Mouse (Mus musculus) thymus, adult 2 months (tissue): ENCODE results near the gene Prkcb. TPM values are rescaled to one million over a fixed set of nuclear protein-coding genes. Genes with fewer than 3 reads are reported as not detected.

Experiments used
- DNase-seq: peaks from one replicate; pipeline ENCODE4 v3.0.0; 2021
- H3K27ac ChIP-seq: fragments of 200-500 bp; 2 replicates; pipeline ENCODE4 v1.5.1; 2012; ENCODE audit warnings: low read length, control low read depth; ENCODE audit not compliant: control insufficient read depth, insufficient read depth
- H3K27me3 ChIP-seq: fragments of 200-500 bp; 2 replicates; pipeline ENCODE4 v1.6.1; 2012; ENCODE audit warnings: mild to moderate bottlenecking, low read length, moderate library complexity, mixed read lengths; ENCODE audit not compliant: control insufficient read depth, insufficient read depth
- H3K36me3 ChIP-seq: fragments of 200-500 bp; 2 replicates; pipeline ENCODE4 v1.6.1; 2012; ENCODE audit warnings: mild to moderate bottlenecking, low read length, moderate library complexity; ENCODE audit not compliant: control insufficient read depth, insufficient read depth
- H3K4me1 ChIP-seq: fragments of 200-500 bp; replicated peaks from 2 replicates; pipeline ENCODE4 v1.6.1; 2012; ENCODE audit warnings: low read length; ENCODE audit not compliant: control insufficient read depth, insufficient read depth
- H3K4me3 ChIP-seq: fragments of 200-500 bp; 2 replicates; pipeline ENCODE4 v1.5.1; 2012; ENCODE audit warnings: mild to moderate bottlenecking, low read length, control low read depth, moderate library complexity; ENCODE audit not compliant: control insufficient read depth, insufficient read depth
- CTCF ChIP-seq: fragments of 200-500 bp; IDR thresholded peaks from 2 replicates; pipeline ENCODE4 v1.5.1; 2012; ENCODE audit warnings: mild to moderate bottlenecking, control low read depth, low read length, moderate library complexity, borderline replicate concordance; ENCODE audit not compliant: control insufficient read depth, poor library complexity, insufficient read depth; ENCODE audit errors: extremely low read depth
- POLR2A ChIP-seq: fragments of 200-500 bp; IDR thresholded peaks from 2 replicates; pipeline ENCODE4 v1.6.1; 2012; ENCODE audit warnings: mild to moderate bottlenecking, low read length, control low read depth, moderate library complexity; ENCODE audit not compliant: control insufficient read depth, poor library complexity, insufficient read depth; ENCODE audit errors: extremely low read depth
- WGBS: fragments of 180-500 bp; shearing (Covaris S2); methylation state at CpG from one replicate; pipeline ENCODE4 v1.1.7; 2018; 5-methylcytosine and 5-hydroxymethylcytosine counted together
- polyA plus RNA-seq: library from polyadenylated mRNA; depleted of rRNA; stranded (reverse); fragments of >200 nt; gene quantifications from 2 replicates; pipeline ENCODE4 v1.2.3, GENCODE M21; 2012

Gene Prkcb
- polyA plus RNA-seq, 1 experiment: 247 TPM

DNA sequence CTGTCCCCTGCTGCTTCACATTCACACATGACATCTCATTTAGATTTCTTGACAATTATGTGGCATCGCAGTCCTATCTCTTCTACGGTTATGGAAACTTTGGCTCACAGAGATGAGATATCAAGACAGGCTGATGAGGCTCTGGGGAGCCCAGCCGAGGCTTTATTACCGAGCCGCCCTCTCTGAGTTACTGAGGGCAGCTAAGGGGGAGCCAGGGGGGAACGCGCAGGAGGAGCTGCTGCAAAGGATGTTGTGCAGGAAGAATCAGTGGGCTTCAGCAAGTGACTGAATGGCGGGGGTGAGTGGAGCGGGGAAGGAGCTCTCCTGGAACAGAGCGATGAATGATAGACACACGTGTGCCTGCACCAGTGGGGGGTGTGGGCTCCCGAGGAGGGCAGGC is 127.4 kb downstream of the Prkcb start:
- no peak for TF ChIP-seq CTCF
- no peak for TF ChIP-seq POLR2A

DNA sequence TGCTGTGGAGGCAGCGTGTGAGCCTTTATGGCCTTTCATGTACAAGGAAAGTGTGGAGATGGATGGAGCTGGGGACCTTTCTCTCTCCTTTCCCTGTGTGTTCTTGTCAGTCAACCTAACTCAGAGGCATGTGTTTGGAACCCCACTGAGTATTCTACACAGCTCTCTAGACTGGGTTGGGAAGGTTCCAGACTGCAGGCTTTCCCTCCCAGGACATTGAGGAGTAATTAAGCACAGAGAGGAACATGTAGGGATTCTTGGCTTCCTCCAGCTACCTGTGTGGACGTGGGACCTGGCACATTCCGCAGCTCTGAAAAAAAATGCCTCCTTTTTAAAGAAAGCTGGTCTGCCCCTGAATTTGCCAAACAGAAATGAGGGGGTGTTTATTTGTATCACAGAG is 130.0 kb downstream of the Prkcb start:
- no peaks in the 10 kb centered on the region for H3K27me3 ChIP-seq
- whole genome bisulfite sequencing: 98% methylated on average over 3 of the region's 3 CpGs
- TF ChIP-seq CTCF (no peak), POLR2A (no peak)

More for the DNA sequence above, 127.4 kb downstream of the Prkcb start:
- H3K27ac ChIP-seq: no peak overlapping the region
- H3K4me1 ChIP-seq: peaks cover 35% of the 10 kb centered on the region
- no peaks in the 10 kb centered on the region for H3K27me3 ChIP-seq
- H3K4me3 ChIP-seq: no peak overlapping the region
- no peak for DNase-seq
- H3K36me3 ChIP-seq: no peaks in the 10 kb centered on the region
- WGBS: 85% methylated on average over 12 of the region's 12 CpGs

DNA sequence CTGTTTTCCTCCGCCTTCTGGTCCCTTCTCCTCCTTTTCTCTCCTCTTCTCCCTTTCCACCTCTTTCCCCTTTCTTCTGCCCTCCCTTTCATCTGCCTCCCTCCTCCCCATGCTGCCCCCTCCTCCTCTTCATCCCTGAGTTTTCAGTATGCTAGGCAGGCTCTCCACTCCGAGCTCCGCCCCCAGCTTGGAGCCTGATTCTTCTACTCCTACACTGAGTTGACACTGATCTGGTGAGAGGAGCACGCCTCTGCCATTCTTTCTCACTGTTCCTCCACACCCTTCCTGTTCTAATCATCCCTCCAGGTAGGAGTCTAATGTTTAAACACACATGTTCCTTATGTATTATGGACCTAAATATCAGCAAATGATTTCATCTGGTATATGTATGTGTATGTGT is 135.3 kb downstream of the Prkcb start:
- TF ChIP-seq CTCF: no peak
- 98% methylated on average over 4 of the region's 4 CpGs for WGBS

More for the DNA sequence above, 130.0 kb downstream of the Prkcb start:
- DNase-seq: no peak
- Histone ChIP-seq H3K27ac (no peak overlapping the region), H3K4me1 (peaks cover 20% of the 10 kb centered on the region), H3K36me3 (no peaks in the 10 kb centered on the region), H3K4me3 (no peak overlapping the region)

DNA sequence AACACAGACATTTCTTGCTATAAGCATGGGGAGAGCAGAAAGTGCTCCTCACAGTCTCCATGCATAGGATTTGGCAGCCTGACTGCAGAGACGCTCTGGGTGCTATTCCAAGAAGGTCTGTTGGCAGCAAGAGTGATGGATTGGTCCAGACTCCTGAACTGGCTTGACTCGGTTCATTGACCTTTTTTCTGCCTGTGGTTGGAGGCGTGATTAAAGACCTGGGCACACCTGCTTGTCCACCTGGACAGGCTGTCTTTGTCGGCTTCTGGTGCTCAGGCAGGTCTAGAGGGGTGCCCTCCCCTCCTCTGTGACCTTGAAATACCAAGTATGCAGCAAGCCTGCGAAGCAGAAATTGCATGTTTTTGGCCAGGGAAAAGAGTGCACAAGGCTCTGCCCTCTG is 140.6 kb downstream of the Prkcb start:
- H3K36me3 ChIP-seq: peaks cover 11% of the 10 kb centered on the region; the same call in 1 of the 2 replicates
- H3K27ac ChIP-seq: no peak overlapping the region
- DNase-seq: no peak
- no peak overlapping the region for H3K4me3 ChIP-seq
- TF ChIP-seq CTCF (no peak), POLR2A (no peak)
- peaks cover 6% of the 10 kb centered on the region for H3K4me1 ChIP-seq
- WGBS: 89% methylated on average over 5 of the region's 5 CpGs
- H3K27me3 ChIP-seq: no peaks in the 10 kb centered on the region

More for the DNA sequence above, 135.3 kb downstream of the Prkcb start:
- Histone ChIP-seq H3K4me3 (no peak overlapping the region), H3K27ac (no peak overlapping the region), H3K27me3 (no peaks in the 10 kb centered on the region), H3K36me3 (peaks cover 11% of the 10 kb centered on the region; the same call in 1 of the 2 replicates), H3K4me1 (no peaks in the 10 kb centered on the region)
- no peak for DNase-seq

DNA sequence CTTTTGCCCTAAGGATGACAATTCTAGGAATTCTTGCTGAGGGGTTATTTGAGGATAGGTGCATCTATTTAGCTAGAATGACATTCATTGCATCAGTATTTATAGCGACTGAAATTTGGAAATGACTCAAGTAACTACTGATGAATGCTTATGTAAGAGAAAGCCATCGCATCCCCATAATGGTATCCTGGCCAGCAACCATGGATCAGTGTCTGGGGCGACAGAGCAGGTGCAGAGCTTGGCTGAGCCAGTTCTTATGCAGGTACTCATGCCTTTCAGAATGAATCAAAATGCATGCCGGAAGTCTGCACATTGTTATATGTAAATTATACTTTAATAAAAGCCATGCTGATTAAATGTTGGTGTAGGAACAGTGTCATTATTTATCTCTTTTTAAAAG is 143.8 kb downstream of the Prkcb start:
- H3K27me3 ChIP-seq: no peaks in the 10 kb centered on the region
- H3K36me3 ChIP-seq: no peaks in the 10 kb centered on the region
- H3K4me3 ChIP-seq: no peak overlapping the region
- 94% methylated on average over 4 of the region's 4 CpGs for WGBS
- H3K27ac ChIP-seq: no peak overlapping the region
- TF ChIP-seq POLR2A (no peak), CTCF (no peak)
- H3K4me1 ChIP-seq: peaks cover 19% of the 10 kb centered on the region
- no peak for DNase-seq

DNA sequence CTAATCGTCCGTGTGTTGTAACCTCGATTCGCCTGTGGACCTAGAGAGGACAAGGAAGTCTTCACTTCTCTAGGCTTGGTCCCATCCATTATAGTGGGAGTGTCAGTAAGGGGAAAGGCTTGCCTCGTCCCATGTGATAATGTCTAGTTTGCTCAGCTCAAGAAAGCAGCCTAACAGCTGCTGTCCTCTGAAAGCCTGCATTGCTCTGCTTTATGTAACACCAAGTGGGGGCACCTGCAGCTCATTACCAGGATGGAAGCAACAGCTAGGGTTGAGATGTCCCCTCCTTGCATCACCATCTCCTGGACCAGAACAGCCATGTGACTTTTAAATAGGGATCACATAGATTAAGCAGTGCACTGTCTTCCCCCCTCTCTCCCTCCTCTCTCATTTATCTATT is 144.8 kb downstream of the Prkcb start:
- no peak for DNase-seq
- WGBS: 92% methylated on average over 5 of the region's 5 CpGs
- no peak overlapping the region for H3K4me3 ChIP-seq

DNA sequence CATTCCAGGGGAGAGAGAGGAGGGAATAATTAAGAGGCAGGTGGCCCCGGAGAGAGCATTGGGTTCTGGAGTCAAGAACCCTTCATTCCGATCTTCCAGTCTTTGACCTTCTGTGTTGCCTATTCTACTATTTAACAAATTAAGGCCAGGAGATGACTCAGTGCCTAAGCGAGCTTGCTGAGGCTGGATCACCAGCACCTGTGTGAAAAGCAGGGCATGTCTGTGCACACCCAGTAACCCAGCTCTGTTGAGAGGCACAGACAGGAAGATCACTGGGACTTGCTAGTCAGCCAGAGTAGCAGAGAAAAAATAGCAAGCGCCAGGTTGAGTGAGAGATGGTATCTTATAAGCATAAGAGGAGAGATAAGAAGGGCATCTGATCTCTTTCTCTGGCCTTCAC is 146.4 kb downstream of the Prkcb start:
- peak overlapping the region; percentile 4; the same call in 1 of the 2 replicates for H3K27ac ChIP-seq
- no peaks in the 10 kb centered on the region for H3K27me3 ChIP-seq
- no peak overlapping the region for H3K4me3 ChIP-seq
- DNase-seq: peak; percentile 27
- 58% methylated on average over 4 of the region's 4 CpGs for WGBS
- H3K4me1 ChIP-seq: peaks cover 19% of the 10 kb centered on the region
- no peaks in the 10 kb centered on the region for H3K36me3 ChIP-seq
- TF ChIP-seq CTCF: no peak
- TF ChIP-seq POLR2A: no peak

More for the DNA sequence above, 144.8 kb downstream of the Prkcb start:
- Histone ChIP-seq H3K4me1 (peaks cover 19% of the 10 kb centered on the region), H3K27ac (no peak overlapping the region), H3K36me3 (no peaks in the 10 kb centered on the region), H3K27me3 (no peaks in the 10 kb centered on the region)
- TF ChIP-seq POLR2A (no peak), CTCF (no peak)
